ENCODE assay signal across 17 mouse cellular contexts in genomic region chr9:109028919-109029318, GRCm38 (mm10). TPM values are rescaled to one million over a fixed set of nuclear protein-coding genes. Genes with fewer than 3 reads are reported as not detected.
"Had no signal": no experiment of that assay in that cellular context is flagged by ENCODE, and none has a peak within 500 bp of the region (broad histone marks: within the 10 kb centered on the region; RNA-seq: fewer than 3 reads in every experiment).

No protein-coding gene starts in this region.

- H3K36me3 ChIP-seq: stomach, embryonic 15.5 days had no signal

- H3K9ac ChIP-seq: limb, embryonic 13.5 days; liver, embryonic 14.5 days; midbrain, embryonic 13.5 days; stomach, embryonic 15.5 days had no signal

- H3K27me3 ChIP-seq: limb, embryonic 13.5 days; midbrain, embryonic 13.5 days; stomach, embryonic 15.5 days had no signal

- H3K27ac ChIP-seq: kidney, postnatal 0 days; limb, embryonic 13.5 days; liver, embryonic 14.5 days; midbrain, embryonic 13.5 days; stomach, embryonic 15.5 days had no signal

- H3K4me3 ChIP-seq: limb, embryonic 13.5 days; midbrain, embryonic 13.5 days; stomach, embryonic 15.5 days had no signal

- DNase-seq: kidney, adult 9 months; kidney, postnatal 4 days; left cerebral cortex, postnatal 4 days; lung, adult 2 months; lung, postnatal 36 days; right cerebral cortex, postnatal 14 days had no signal

- H3K4me2 ChIP-seq: limb, embryonic 13.5 days; midbrain, embryonic 13.5 days; stomach, embryonic 15.5 days had no signal

- H3K4me1 ChIP-seq: limb, embryonic 13.5 days; midbrain, embryonic 13.5 days; stomach, embryonic 15.5 days had no signal

- ATAC-seq: lung, postnatal 0 days; midbrain, embryonic 13.5 days had no signal

- H3K9me3 ChIP-seq: limb, embryonic 13.5 days; midbrain, embryonic 13.5 days; stomach, embryonic 15.5 days had no signal

RNA-seq across cellular contexts. Expression of gene Ucn2, which starts 43.1 kb away (rescaled TPM):
- total RNA-seq: layer of hippocampus, postnatal 14 days; left cerebral cortex, adult 18-20 months; liver, adult 2 months; megakaryocyte progenitor cell, adult 5-6 weeks; midbrain, postnatal 0 days had no signal
- polyA plus RNA-seq: kidney, postnatal 0 days; liver, adult 2 months; lung, postnatal 0 days; midbrain, embryonic 13.5 days; midbrain, postnatal 0 days had no signal
